Mouse (Mus musculus) CH12.LX (cell line): ENCODE measurements around the gene Gm20388. TPM values are rescaled to one million over a fixed set of nuclear protein-coding genes. Genes with fewer than 3 reads are reported as not detected.

ENCODE experiments used
- DNase-seq: peaks from one replicate; pipeline ENCODE4 v3.0.0-alpha.2; 2013; ENCODE audit errors: extremely low read depth
- H3K27ac ChIP-seq: 2 replicates; pipeline ENCODE4 v1.5.1; 2012; ENCODE audit warnings: low read depth, mild to moderate bottlenecking, control low read depth, moderate library complexity; ENCODE audit not compliant: insufficient read depth
- H3K27me3 ChIP-seq: replicated peaks from 2 replicates; pipeline ENCODE3; 2012; ENCODE audit warnings: inconsistent platforms
- H3K36me3 ChIP-seq, 2 experiments: replicated peaks in 1 of 2; 2 replicates each; pipeline versions ENCODE3 to v1.6.1; 2012; ENCODE audit warnings: inconsistent platforms in 1 of 2, low read length in 1 of 2, mild to moderate bottlenecking in 1 of 2, mixed read lengths in 1 of 2, moderate library complexity in 1 of 2; ENCODE audit not compliant: control insufficient read depth in 1 of 2, insufficient read depth in 1 of 2
- H3K4me1 ChIP-seq, 2 experiments: 2 replicates each; pipeline ENCODE4 v1.6.1; 2012; ENCODE audit warnings: inconsistent platforms in 1 of 2, moderate library complexity in 1 of 2; ENCODE audit not compliant: insufficient read depth in 2 of 2, control insufficient read depth in 1 of 2
- H3K4me2 ChIP-seq: 2 replicates; pipeline ENCODE4 v1.6.1; 2012; ENCODE audit warnings: low read depth, mild to moderate bottlenecking, control low read depth; ENCODE audit not compliant: poor library complexity, insufficient read depth, severe bottlenecking
- H3K4me3 ChIP-seq, 3 experiments: fragments of 150-350 bp in 1 of 3; sonication (generic) in 1 of 3; replicated peaks in 1 of 3; 2 replicates each; pipeline versions ENCODE3 to v1.5.1; 2011 to 2012; ENCODE audit warnings: low read depth in 2 of 3, low read length in 2 of 3, mild to moderate bottlenecking in 2 of 3, moderate library complexity in 2 of 3, control low read depth in 1 of 3, improper control_type of control experiment in 1 of 3, inconsistent platforms in 1 of 3, mixed read lengths in 1 of 3; ENCODE audit not compliant: poor library complexity in 1 of 3
- H3K79me2 ChIP-seq: replicated peaks from 2 replicates; pipeline ENCODE4 v1.6.1; 2012; ENCODE audit warnings: mild to moderate bottlenecking, moderate library complexity; ENCODE audit not compliant: control insufficient read depth, poor library complexity, insufficient read depth, severe bottlenecking; ENCODE audit errors: extremely low read depth
- H3K9ac ChIP-seq: 2 replicates; pipeline ENCODE4 v1.6.1; 2012; ENCODE audit warnings: low read depth, mild to moderate bottlenecking, control low read depth, moderate library complexity; ENCODE audit not compliant: insufficient read depth
- H3K9me3 ChIP-seq: replicated peaks from 2 replicates; pipeline ENCODE3; 2012; ENCODE audit warnings: low read length, inconsistent platforms, mixed read lengths
- BHLHE40 ChIP-seq: IDR thresholded peaks from 2 replicates; pipeline ENCODE4 v1.6.1; 2011; ENCODE audit warnings: mild to moderate bottlenecking, low read depth, low read length, improper control_type of control experiment
- CHD2 ChIP-seq: IDR thresholded peaks from 2 replicates; pipeline ENCODE4 v1.6.1; 2011; ENCODE audit warnings: low read length, improper control_type of control experiment
- CTCF ChIP-seq, 2 experiments: IDR thresholded peaks in 1 of 2; conservative IDR thresholded peaks in 1 of 2; 2 replicates each; pipeline ENCODE4 v1.5.1; 2011 to 2012; ENCODE audit warnings: low read depth in 2 of 2, low read length in 2 of 2, improper control_type of control experiment in 1 of 2, inconsistent platforms in 1 of 2, mild to moderate bottlenecking in 1 of 2, moderate library complexity in 1 of 2
- ELF1 ChIP-seq: IDR thresholded peaks from 2 replicates; pipeline ENCODE4 v1.6.1; 2014; ENCODE audit warnings: low read depth, mild to moderate bottlenecking, inconsistent platforms, low read length, improper control_type of control experiment
- EP300 ChIP-seq: IDR thresholded peaks from 2 replicates; pipeline ENCODE4 v1.6.1; 2011; ENCODE audit warnings: low read length, improper control_type of control experiment
- JUN ChIP-seq: IDR thresholded peaks from 2 replicates; pipeline ENCODE4 v1.6.1; 2011; ENCODE audit warnings: low read depth, mild to moderate bottlenecking, low read length, improper control_type of control experiment, moderate library complexity; ENCODE audit not compliant: insufficient read depth
- JUND ChIP-seq: conservative IDR thresholded peaks from 2 replicates; pipeline ENCODE4 v1.6.1; 2011; ENCODE audit warnings: low read depth, low read length, improper control_type of control experiment
- MAFK ChIP-seq: IDR thresholded peaks from 2 replicates; pipeline ENCODE4 v1.6.1; 2011; ENCODE audit warnings: low read length, improper control_type of control experiment; ENCODE audit not compliant: insufficient replicate concordance
- MAX ChIP-seq: IDR thresholded peaks from 2 replicates; pipeline ENCODE4 v1.6.1; 2011; ENCODE audit warnings: low read length, improper control_type of control experiment
- MEF2A ChIP-seq: IDR thresholded peaks from 2 replicates; pipeline ENCODE4 v1.6.1; 2014; ENCODE audit warnings: low read depth, mild to moderate bottlenecking, inconsistent platforms, low read length, improper control_type of control experiment, borderline replicate concordance
- MXI1 ChIP-seq: IDR thresholded peaks from 2 replicates; pipeline ENCODE4 v1.6.1; 2011; ENCODE audit warnings: mild to moderate bottlenecking, low read depth, low read length, improper control_type of control experiment
- MYC ChIP-seq: IDR thresholded peaks from 2 replicates; pipeline ENCODE4 v1.6.1; 2011; ENCODE audit warnings: low read depth, mild to moderate bottlenecking, improper control_type of control experiment, low read length
- PAX5 ChIP-seq: IDR thresholded peaks from 2 replicates; pipeline ENCODE4 v1.6.1; 2012; ENCODE audit warnings: low read length, inconsistent platforms, mixed read lengths
- RCOR1 ChIP-seq: conservative IDR thresholded peaks from 2 replicates; pipeline ENCODE4 v1.6.1; 2012; ENCODE audit warnings: low read depth, mild to moderate bottlenecking, inconsistent platforms, low read length, improper control_type of control experiment
- UBTF ChIP-seq: IDR thresholded peaks from 2 replicates; pipeline ENCODE4 v1.6.1; 2012; ENCODE audit warnings: low read depth, mild to moderate bottlenecking, inconsistent platforms, low read length, improper control_type of control experiment, moderate library complexity
- USF2 ChIP-seq: conservative IDR thresholded peaks from 2 replicates; pipeline ENCODE4 v1.6.1; 2011; ENCODE audit warnings: low read depth, low read length, improper control_type of control experiment
- ZNF384 ChIP-seq: IDR thresholded peaks from 2 replicates; pipeline ENCODE4 v1.6.1; 2012; ENCODE audit warnings: low read depth, low read length, improper control_type of control experiment, inconsistent platforms
- dilution Hi-C: fragments of 300-500 bp; cut with MboI; formaldehyde crosslinking; loops from 2 replicates; pipeline ENCODE4 v1.14.3; 2020; ENCODE audit warnings: low sequenced_read_pairs; ENCODE audit not compliant: extremely low pct_unique_long_range_greater_than_20kb, extremely low pct_ligation_motif_present
- in situ Hi-C: fragments of 300-500 bp; cut with MboI; formaldehyde crosslinking; loops from 3 replicates; pipeline ENCODE4 v1.14.3; 2019; ENCODE audit warnings: low sequenced_read_pairs, low pct_ligation_motif_present, low pct_unique_long_range_greater_than_20kb, mixed read lengths
- polyA plus RNA-seq: library from polyadenylated mRNA; unstranded; fragments of >175 nt; gene quantifications from 2 replicates; pipeline ENCODE4 v1.2.1, GENCODE M21; 2012; ENCODE audit warnings: low read depth; ENCODE audit not compliant: insufficient read length
- total RNA-seq, 2 experiments: library from RNA; depleted of rRNA; stranded (reverse); fragments of 300-350 nt in 1 of 2; fragments of >200 nt in 1 of 2; gene quantifications; 2 replicates each; pipeline ENCODE4 v1.2.3; 2012 to 2014

Gene Gm20388
- total and polyA plus RNA-seq, 3 experiments = 14.8 to 26.3 (median 22.2) TPM

- Histone ChIP-seq H3K9me3 (no peaks in the 10 kb centered on the region), H3K4me3 (no peak overlapping the region), H3K27ac (no peak overlapping the region), H3K4me1 (no peaks in the 10 kb centered on the region), H3K27me3 (no peaks in the 10 kb centered on the region), H3K9ac (no peak overlapping the region), H3K79me2 (no peaks in the 10 kb centered on the region), H3K36me3 (peaks cover 61 to 90% of the 10 kb centered on the region in 2 experiments), H3K4me2 (no peak overlapping the region)
- in situ Hi-C loops = no loop called here
- DNase-seq = no peak
- no peak for TF ChIP-seq ZNF384
- no peak for TF ChIP-seq USF2
- no peak for TF ChIP-seq MEF2A
- dilution Hi-C loops = no loop called here
Measured at GRCm38 (mm10) chr8:123907604-123908003, 3997.0 kb downstream of the Gm20388 start.

DNA sequence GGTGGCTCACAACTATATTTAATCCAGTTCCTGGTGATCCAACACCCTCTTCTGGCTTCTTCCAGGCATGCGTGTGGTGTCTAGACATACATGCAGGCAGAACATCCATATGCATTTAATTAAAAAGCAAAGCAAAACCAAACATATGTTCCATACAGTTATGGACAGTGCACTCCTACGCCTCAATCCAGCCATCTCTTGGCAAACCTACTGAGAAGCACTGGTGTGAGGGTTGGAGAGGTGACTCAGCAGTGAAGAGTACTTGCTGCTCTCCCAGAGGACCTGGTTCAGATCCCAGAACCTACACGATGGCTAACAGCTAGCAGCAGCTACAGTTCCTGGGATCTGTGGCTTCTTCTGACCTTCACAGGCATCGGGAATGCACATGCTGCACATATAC is 4001.6 kb downstream of the Gm20388 start:
- H3K36me3 ChIP-seq = peaks cover 71 to 93% of the 10 kb centered on the region in 2 experiments
- H3K4me1 ChIP-seq = no peaks in the 10 kb centered on the region
- no peak for TF ChIP-seq RCOR1
- no peak for TF ChIP-seq ELF1
- no peak for TF ChIP-seq EP300
- TF ChIP-seq CHD2 = no peak
- no peak for TF ChIP-seq MAX
- TF ChIP-seq MAFK = no peak
- no peak for TF ChIP-seq BHLHE40
- no peak for TF ChIP-seq JUN
- no peak for TF ChIP-seq CTCF (conservative IDR thresholded peaks at IDR 0.05 in 1 of 2, IDR thresholded peaks at IDR 0.05 in 1 of 2; ENCODE audit: low read depth in 2 of 2, low read length in 2 of 2)
- TF ChIP-seq JUND = no peak
- no peak for TF ChIP-seq USF2
- TF ChIP-seq UBTF = no peak
- no peaks in the 10 kb centered on the region for H3K9me3 ChIP-seq
- dilution Hi-C loops = no loop called here
- no peak overlapping the region for H3K27ac ChIP-seq
- in situ Hi-C loops = no loop called here
- no peaks in the 10 kb centered on the region for H3K27me3 ChIP-seq
- H3K9ac ChIP-seq = no peak overlapping the region
- H3K79me2 ChIP-seq = no peaks in the 10 kb centered on the region
- no peak for DNase-seq
- no peak overlapping the region for H3K4me2 ChIP-seq
- no peak overlapping the region for H3K4me3 ChIP-seq

DNA sequence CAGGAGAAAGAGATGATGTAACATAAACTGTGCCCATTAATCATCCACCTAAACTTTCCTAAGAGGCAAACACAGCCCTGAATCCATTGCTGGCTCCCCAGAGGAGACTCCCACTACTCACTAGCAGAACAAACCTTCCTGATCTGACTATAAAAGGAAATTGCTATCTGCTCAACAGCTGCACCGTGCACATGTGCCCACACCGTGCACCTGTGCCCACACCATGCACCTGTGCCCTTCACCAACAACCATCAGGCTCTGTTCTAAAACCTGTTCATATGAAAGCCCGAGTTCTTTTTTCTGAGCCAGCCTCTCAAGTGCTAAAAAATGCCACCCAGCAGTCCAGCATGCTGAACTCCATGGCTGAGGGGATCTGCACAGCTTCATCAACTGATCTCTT is 4004.0 kb downstream of the Gm20388 start:
- Histone ChIP-seq H3K9ac (no peak overlapping the region), H3K27me3 (no peaks in the 10 kb centered on the region), H3K4me1 (no peaks in the 10 kb centered on the region), H3K27ac (no peak overlapping the region), H3K9me3 (no peaks in the 10 kb centered on the region), H3K4me3 (no peak overlapping the region), H3K4me2 (no peak overlapping the region), H3K79me2 (no peaks in the 10 kb centered on the region), H3K36me3 (peaks cover 74 to 95% of the 10 kb centered on the region in 2 experiments)
- no peak for TF ChIP-seq EP300
- no peak for TF ChIP-seq MXI1
- no peak for TF ChIP-seq PAX5
- TF ChIP-seq MYC = no peak
- dilution Hi-C loops (no loop called here), in situ Hi-C loops (no loop called here)
- DNase-seq = no peak
